Mouse (Mus musculus): ENCODE results near the gene Morf4l2. TPM values are rescaled to one million over a fixed set of nuclear protein-coding genes. Genes with fewer than 3 reads are reported as not detected.
"Not testable (repeated sequence)": the region's sequence is repeated elsewhere in the genome, so short reads cannot be mapped to it uniquely, and the experiment has no call there.

Morf4l2 gene
- polyA plus RNA-seq, 1 experiment from 2014 or later = 261 TPM

DNA sequence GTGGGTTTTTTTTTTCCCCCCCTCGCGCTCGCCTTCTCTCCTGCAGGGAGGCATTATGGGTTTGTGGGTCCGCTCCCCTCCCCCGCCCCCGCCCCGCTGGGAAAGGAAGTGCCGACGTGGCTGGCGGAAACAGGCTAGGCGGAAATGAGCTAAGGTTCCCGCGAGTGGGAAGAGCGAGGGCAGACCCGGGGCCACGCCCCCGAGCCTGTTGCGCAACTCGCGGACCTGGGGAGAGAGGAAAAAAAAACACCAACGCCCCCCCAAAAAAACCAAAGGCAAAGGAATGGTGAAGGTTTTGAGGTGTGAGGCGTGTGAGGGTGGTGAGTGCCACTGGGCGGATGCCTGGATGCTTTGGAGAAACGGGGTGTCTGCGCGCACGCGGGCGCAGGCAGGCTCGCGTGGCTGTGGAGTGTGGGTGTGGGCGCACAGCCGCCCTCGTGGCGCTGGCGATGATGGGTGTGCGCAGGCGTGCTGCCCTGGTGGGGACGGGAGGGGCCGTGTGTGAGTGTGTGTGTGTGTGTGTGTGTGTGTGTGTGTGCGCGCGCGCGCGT, 1.8 kb downstream of the Morf4l2 start:
- peaks cover 8% of the 10 kb centered on the region for H3K4me1 ChIP-seq
- H3K4me2 ChIP-seq = peak overlapping the region; percentile 74
- H3K9ac ChIP-seq = peak overlapping the region; percentile 67
- H3K36me3 ChIP-seq = peaks cover 9% of the 10 kb centered on the region
- H3K4me3 ChIP-seq = peak overlapping the region; percentile 65
- 23% methylated on average over 42 of the region's 46 CpGs for WGBS (ENCODE audit: insufficient replicate concordance)
- peak; percentile 77 for ATAC-seq
- no peaks in the 10 kb centered on the region for H3K27me3 ChIP-seq (replicated peaks)
- peak overlapping the region; percentile 87 for H3K27ac ChIP-seq
- no peaks in the 10 kb centered on the region for H3K9me3 ChIP-seq (replicated peaks)

DNA sequence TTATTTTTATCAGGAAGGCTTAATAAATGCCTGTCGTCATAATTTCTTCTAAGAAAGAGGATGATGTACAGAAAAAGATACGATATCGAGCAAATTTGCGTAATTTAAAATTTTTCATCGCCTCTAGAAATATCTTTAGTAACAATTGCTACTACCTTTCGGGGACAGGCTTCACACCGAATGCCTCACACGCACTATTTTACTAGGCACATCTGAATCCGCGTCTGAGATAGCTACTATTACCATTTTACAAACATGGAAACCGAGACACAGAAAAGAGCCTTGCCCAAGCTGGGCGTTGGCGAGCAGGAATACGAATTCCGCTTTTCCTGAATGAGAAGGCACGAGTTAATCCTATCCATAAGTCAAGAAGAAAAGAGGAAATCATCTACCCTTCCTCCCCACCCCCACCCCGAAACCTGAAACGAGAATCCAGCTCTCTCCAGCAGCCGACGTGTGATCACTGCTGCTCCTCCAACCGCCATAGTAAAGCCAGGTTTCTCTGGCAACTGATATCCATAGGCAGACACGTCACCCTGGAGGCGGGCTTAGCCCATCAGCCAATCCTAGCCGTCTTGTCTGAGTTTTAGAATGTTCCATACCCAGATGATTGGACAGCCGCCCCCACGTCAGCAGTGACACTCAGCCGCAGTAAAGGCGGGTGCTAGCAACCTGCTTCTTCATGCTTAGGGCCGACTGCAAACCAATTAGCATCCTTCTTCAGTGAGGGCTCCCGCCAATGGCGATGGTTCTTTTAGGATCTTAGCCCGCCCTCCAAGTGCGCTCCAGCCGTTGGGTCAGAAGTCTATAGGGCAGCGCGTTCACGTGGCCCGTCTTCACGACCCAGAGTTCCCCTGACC, 2.5 kb downstream of the Morf4l2 start:
- Histone ChIP-seq H3K9me3 (replicated peaks) (no peaks in the 10 kb centered on the region), H3K4me1 (peaks cover 8% of the 10 kb centered on the region), H3K27ac (peak overlapping the region; percentile 87), H3K27me3 (replicated peaks) (no peaks in the 10 kb centered on the region), H3K9ac (peak overlapping the region; percentile 73), H3K36me3 (peaks cover 11% of the 10 kb centered on the region), H3K4me3 (peak overlapping the region; percentile 65), H3K4me2 (peak overlapping the region; percentile 74)
- 15% methylated on average over 39 of the region's 39 CpGs for WGBS (ENCODE audit: insufficient replicate concordance)
- peak; percentile 96 for ATAC-seq

DNA sequence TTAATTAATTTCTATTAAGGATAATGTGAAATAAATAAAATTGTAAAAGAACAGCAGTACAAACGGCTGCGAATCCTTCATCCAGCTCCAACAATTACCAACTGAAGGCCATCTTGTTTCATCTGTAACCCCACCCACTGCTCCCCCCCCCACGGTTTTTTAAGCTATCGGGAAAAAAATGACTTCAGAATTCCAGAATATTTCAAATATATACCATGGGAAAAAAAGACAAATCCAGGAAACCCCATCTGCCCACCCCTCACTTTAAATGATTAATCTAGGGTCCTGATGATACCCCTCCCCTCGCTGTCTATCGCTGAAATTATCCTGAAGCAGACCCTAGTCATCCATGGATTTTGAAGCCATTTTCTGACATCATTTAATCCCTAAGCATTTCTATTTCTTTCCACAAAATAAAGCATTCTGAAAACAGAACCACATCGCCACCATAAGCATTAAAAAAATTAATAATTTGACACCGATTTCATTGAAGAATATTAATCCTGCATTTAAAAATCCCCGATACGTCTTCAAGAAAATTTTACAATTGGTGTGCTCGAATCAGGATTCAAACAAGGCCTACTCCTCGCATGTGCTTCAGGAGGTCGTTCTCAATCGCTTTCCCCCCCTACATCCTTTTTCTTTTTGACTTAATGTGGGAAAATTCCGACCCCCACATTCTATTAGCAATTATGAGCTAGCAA, 3.3 kb downstream of the Morf4l2 start:
- H3K4me1 ChIP-seq = peaks cover 8% of the 10 kb centered on the region
- peaks cover 17% of the 10 kb centered on the region for H3K36me3 ChIP-seq
- H3K9ac ChIP-seq = peak overlapping the region; percentile 73
- peak overlapping the region; percentile 65 for H3K4me3 ChIP-seq
- 12% methylated on average over 15 of the region's 15 CpGs for WGBS (ENCODE audit: insufficient replicate concordance)
- H3K9me3 ChIP-seq (replicated peaks) = no peaks in the 10 kb centered on the region
- H3K27ac ChIP-seq = peak overlapping the region; percentile 84
- H3K4me2 ChIP-seq = peak overlapping the region; percentile 62
- ATAC-seq = no peak
- H3K27me3 ChIP-seq (replicated peaks) = no peaks in the 10 kb centered on the region

DNA sequence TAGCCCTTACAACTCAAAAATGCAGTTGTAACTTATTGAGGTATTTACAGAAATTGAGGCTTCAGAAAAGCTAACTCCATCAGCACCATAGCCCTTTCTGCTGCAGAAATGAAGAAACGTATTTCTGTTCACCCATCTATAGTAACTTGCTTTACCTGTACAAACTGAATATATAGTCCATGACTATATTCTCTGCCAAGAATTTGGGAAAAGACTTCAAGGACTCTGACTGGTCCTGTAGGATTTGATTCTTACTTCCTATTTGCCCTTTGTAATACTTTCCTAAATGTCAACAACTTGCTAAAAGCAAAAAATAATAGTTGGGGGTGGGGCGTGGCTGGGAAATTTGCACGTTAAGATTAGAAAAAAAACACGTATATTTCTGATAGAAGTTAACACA, 11.5 kb downstream of the Morf4l2 start:
- H3K9ac ChIP-seq = no peak overlapping the region
- H3K4me3 ChIP-seq = no peak overlapping the region
- peaks cover 38% of the 10 kb centered on the region for H3K36me3 ChIP-seq
- 67% methylated on average over 4 of the region's 4 CpGs for WGBS (ENCODE audit: insufficient replicate concordance)
- H3K4me2 ChIP-seq = no peak overlapping the region
- H3K27me3 ChIP-seq (replicated peaks) = no peaks in the 10 kb centered on the region
- ATAC-seq = no peak
- H3K27ac ChIP-seq = no peak overlapping the region
- H3K4me1 ChIP-seq = no peaks in the 10 kb centered on the region
- no peaks in the 10 kb centered on the region for H3K9me3 ChIP-seq (replicated peaks)

DNA sequence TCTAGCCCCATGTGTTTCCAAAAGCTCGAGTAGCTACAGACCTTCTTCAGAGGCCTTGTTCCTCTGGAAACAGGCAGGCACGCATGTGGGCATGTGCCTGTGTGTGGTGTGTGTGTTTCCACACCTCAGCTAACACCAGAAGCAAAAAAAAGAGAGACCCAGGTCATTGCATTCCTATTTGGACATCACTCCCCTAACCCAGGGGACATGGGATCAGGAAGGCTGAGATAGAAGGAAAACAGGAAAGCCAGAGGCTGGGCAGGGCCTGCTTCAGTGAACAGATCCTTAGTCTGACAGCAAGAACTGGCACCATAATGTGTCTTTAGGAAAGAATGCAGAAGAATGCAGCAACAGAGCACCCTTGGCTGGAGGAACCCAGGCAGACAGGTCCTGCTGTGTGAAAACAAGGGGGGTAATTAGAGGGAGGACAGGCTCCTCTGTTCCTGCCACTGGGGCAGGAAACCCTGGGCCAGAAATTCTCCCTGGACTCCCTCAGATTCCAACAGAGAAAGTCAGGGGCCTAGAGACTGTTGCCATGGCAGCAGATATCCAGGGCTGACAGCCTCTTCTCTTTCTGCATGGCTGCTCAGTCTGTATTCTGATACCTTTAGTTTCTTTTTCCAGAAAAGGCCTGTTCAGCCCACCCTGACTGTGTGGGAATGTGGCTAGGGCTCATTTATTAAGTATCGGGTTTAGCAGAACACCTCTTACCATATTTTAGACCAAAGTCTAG, 28.6 kb downstream of the Morf4l2 start:
- H3K27ac ChIP-seq; H3K27me3 ChIP-seq (replicated peaks); H3K4me1 ChIP-seq; H3K4me3 ChIP-seq; H3K9me3 ChIP-seq (replicated peaks); H3K36me3 ChIP-seq; H3K4me2 ChIP-seq; ATAC-seq; H3K9ac ChIP-seq: not testable (repeated sequence)
- 66% methylated on average over 3 of the region's 3 CpGs for WGBS (ENCODE audit: insufficient replicate concordance)

DNA sequence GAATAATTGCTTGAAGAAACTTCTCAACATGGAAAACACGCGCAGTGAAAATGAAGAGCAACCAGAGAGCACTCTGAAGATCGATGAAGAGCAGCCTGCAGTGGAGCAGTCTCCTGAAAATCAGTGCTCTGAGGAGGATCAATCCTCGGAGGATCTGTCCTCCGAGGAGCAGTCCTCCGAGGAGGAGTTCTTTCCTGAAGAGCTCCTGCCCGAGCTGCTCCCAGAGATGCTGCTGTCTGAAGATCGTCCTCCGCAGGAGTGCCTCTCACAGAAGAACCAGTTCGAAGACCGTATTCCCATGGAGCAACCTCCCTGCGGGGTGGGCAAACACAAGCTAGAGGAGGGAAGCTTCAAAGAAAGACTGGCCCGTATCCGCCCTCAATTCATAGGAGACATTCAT, 34.7 kb downstream of the Morf4l2 start:
- 17% methylated on average over 14 of the region's 14 CpGs for WGBS (ENCODE audit: insufficient replicate concordance)
- no peaks in the 10 kb centered on the region for H3K9me3 ChIP-seq (replicated peaks)
- no peaks in the 10 kb centered on the region for H3K36me3 ChIP-seq
- peak overlapping the region; percentile 65 for H3K4me2 ChIP-seq
- no peaks in the 10 kb centered on the region for H3K27me3 ChIP-seq (replicated peaks)
- no peak for ATAC-seq
- peak overlapping the region; percentile 41; the same call in 1 of the 2 replicates for H3K9ac ChIP-seq
- no peak overlapping the region for H3K27ac ChIP-seq
- no peaks in the 10 kb centered on the region for H3K4me1 ChIP-seq
- H3K4me3 ChIP-seq = peak overlapping the region; percentile 54

DNA sequence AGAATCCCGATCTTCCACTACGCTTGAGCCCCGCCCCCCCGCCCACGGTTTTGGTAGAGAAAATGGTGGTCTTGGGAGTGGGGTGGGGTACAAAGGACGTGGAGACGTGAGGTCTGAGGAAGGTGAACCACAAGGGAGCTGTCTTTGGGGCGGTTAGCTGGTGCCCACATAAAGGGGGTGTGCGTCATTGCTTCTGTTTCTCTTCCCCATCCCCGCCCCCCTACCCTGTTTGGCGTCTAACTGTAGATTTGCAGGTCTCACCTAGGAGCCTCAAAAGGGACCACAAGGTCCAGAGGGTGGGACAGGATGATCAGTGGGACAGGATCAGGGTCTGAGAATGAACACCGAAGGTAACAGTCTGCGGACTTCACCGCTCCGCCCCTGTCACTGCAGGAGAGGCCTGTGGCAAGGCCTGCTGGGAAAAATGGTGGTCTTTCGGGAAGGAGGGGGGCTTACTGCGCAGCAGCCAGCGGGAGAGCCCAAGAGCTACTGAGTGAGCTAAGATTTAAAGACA, 35.3 kb downstream of the Morf4l2 start:
- H3K9ac ChIP-seq = peak overlapping the region; percentile 41; the same call in 1 of the 2 replicates
- no peaks in the 10 kb centered on the region for H3K27me3 ChIP-seq (replicated peaks)
- peak; percentile 49 for ATAC-seq
- H3K4me2 ChIP-seq = peak overlapping the region; percentile 65
- H3K4me1 ChIP-seq = no peaks in the 10 kb centered on the region
- no peaks in the 10 kb centered on the region for H3K9me3 ChIP-seq (replicated peaks)
- H3K4me3 ChIP-seq = peak overlapping the region; percentile 54
- no peak overlapping the region for H3K27ac ChIP-seq
- no peaks in the 10 kb centered on the region for H3K36me3 ChIP-seq
- WGBS (ENCODE audit: insufficient replicate concordance) = 9% methylated on average over 18 of the region's 18 CpGs

DNA sequence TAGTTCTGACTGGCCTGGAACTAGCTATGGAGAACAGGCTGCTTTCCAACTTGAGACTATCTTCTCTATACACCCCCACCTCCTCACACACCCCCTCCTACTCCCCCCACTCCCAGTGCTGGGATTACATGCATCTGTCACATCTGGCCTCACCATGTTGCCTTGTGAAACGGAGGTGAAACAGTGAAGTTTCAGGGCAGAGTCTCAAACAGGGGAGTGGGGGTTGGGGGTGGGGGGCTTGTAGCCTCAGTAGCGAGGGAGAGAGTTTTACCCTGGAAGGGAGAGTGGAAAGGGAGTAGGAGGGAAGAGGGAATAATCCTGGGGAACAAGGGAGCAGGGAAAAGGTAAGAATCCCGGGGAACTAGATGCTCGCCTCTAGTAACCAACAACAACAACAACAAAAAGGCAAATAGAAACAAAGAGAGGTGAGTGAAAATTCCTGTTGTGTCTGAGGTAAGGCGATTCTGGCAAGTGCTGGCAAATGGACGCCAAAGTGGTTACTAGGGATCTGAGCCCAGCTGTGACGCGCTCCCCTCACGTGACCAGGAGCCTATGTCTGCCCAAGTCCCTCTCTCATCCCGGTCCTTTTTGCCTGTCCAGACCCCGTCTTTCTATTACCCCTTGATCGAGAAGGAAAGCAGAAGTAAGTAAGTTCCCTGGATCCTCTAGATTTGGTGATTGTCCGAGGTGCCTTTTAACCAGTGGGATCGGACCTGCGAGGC, 35.9 kb downstream of the Morf4l2 start, which contains the start of gene Tceal1:
Gene Tceal1 (plus strand): TSS at position 537 of the 722 bp plus-strand sequence.
- Histone ChIP-seq H3K9ac (peak within 1 kb of the TSS; percentile 41; the same call in 1 of the 2 replicates), H3K4me1 (no peaks in the 10 kb centered on the region), H3K4me3 (peak within 1 kb of the TSS; percentile 54), H3K27me3 (replicated peaks) (no peaks in the 10 kb centered on the region), H3K9me3 (replicated peaks) (no peaks in the 10 kb centered on the region), H3K4me2 (peak within 1 kb of the TSS; percentile 65), H3K27ac (no peak within 1 kb of the TSS), H3K36me3 (no peaks in the 10 kb centered on the region)
- ATAC-seq = peak; percentile 52; the same call in 1 of the 2 replicates
- WGBS (ENCODE audit: insufficient replicate concordance) = 11% methylated on average over 15 of the region's 15 CpGs

DNA sequence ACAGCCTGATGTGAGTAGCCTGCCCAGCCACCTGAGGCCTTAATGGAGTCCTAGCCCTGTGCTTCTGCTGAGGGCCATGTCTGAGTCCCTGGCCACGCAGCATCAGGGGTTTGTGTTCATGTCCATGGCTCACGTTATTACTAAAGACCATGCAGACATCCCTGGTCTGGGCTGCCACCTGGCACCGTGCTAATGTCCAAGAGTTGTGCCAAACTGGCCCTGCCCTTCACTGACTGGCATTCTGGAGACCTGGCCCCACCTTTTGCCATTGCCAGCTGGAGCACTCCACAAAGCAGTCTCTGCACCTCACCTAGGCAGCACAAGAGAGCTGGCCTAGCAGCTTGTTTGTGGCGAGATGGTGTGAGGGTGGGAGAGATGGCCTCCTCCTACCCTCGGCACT, 50.3 kb downstream of the Morf4l2 start:
- WGBS (ENCODE audit: insufficient replicate concordance) = 57% methylated on average over 5 of the region's 5 CpGs
- no peak overlapping the region for H3K27ac ChIP-seq
- H3K4me2 ChIP-seq = no peak overlapping the region
- no peak overlapping the region for H3K4me3 ChIP-seq
- no peak overlapping the region for H3K9ac ChIP-seq
- no peaks in the 10 kb centered on the region for H3K4me1 ChIP-seq
- no peak for ATAC-seq
- no peaks in the 10 kb centered on the region for H3K36me3 ChIP-seq
- H3K9me3 ChIP-seq (replicated peaks) = no peaks in the 10 kb centered on the region
- no peaks in the 10 kb centered on the region for H3K27me3 ChIP-seq (replicated peaks)

DNA sequence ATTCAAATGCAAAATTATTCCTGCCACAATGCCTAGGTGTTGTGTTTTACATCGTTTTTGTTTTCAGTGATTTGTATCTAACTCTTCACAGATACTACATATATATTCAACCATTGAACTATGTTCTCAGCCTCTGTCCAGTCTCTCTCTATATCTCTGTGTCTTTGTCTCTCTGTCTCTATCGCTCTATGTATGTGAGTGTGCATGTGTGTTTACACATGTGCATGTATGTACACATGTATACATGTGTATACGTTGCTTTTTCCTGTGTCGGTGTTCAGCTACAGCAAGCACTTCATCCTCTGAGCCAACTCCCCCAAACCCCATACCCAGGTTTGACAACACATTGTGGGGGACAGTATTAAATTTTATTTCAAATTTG, 51.2 kb downstream of the Morf4l2 start:
- Histone ChIP-seq H3K27me3 (replicated peaks) (no peaks in the 10 kb centered on the region), H3K9me3 (replicated peaks) (no peaks in the 10 kb centered on the region), H3K4me1 (no peaks in the 10 kb centered on the region), H3K36me3 (no peaks in the 10 kb centered on the region), H3K4me2 (no peak overlapping the region), H3K27ac (no peak overlapping the region), H3K9ac (no peak overlapping the region), H3K4me3 (no peak overlapping the region)
- ATAC-seq = no peak
- WGBS (ENCODE audit: insufficient replicate concordance) = 70% methylated on average over 4 of the region's 4 CpGs
